In genomic region chr11:61579878-61580381, GRCm38 (mm10) we compare ENCODE assay signal across 7 mouse cellular contexts. TPM values are rescaled to one million over a fixed set of nuclear protein-coding genes. Genes with fewer than 3 reads are reported as not detected.
DNase-seq lines count a peak whose midpoint lies in the region; ATAC-seq and TF ChIP-seq lines count a peak whose summit lies in the region.

No protein-coding gene starts in this region.

- no peak for DNase-seq in lung, adult 2 months
- DNase-seq in forebrain, postnatal 0 days = no peak
- peak; percentile 54 to 58 for DNase-seq in kidney, postnatal 25 days
- DNase-seq in left cerebral cortex, postnatal 36 days (ENCODE audit: low spot score in 2 of 2) = no peak

- no peak for ATAC-seq in lung, embryonic 16.5 days (ENCODE audit: low read depth)
- ATAC-seq in forebrain, postnatal 0 days = no peak; the same call in 1 of the 2 replicates
- ATAC-seq in stomach, embryonic 15.5 days (ENCODE audit: insufficient read depth, low FRiP score, low read depth) = no peak
- ATAC-seq in granulocyte monocyte progenitor cell, adult 5-6 weeks (replicated peaks; ENCODE audit: poor library complexity, severe bottlenecking) = no peak

- H3K9me3 ChIP-seq in lung, embryonic 16.5 days (ENCODE audit: control insufficient read depth, low read length) = no peaks in the 10 kb centered on the region
- no peaks in the 10 kb centered on the region for H3K9me3 ChIP-seq in forebrain, postnatal 0 days (ENCODE audit: low read length)
- H3K9me3 ChIP-seq in stomach, embryonic 15.5 days = no peaks in the 10 kb centered on the region

- intact Hi-C loops in left cerebral cortex, postnatal 36 days (cut with DNase I) = loop anchor here (2.0 to 5.0 kb wide), 3 partner anchors 37 to 73 kb away; partner anchors contain the start of gene B9d1

- H3K27ac ChIP-seq in lung, embryonic 16.5 days (ENCODE audit: low read length) = no peak overlapping the region
- H3K27ac ChIP-seq in forebrain, postnatal 0 days (ENCODE audit: low read depth, low read length) = 0 out of 2 replicates have a peak overlapping the region, but pooled peaks have one; percentile 88
- peak overlapping the region; percentile 89 for H3K27ac ChIP-seq in stomach, embryonic 15.5 days

- TF ChIP-seq POLR2A in lung, adult 2 months (IDR thresholded peaks at IDR 0.05; ENCODE audit: borderline replicate concordance, extremely low read depth, low read depth, low read length) = no peak

- H3K4me3 ChIP-seq in lung, embryonic 16.5 days (ENCODE audit: low read length) = peak overlapping the region; percentile 96
- no peak overlapping the region for H3K4me3 ChIP-seq in lung, adult 2 months (replicated peaks; ENCODE audit: extremely low read depth, low read depth, low read length)
- H3K4me3 ChIP-seq in forebrain, postnatal 0 days (ENCODE audit: low read depth, low read length) = peak overlapping the region; percentile 57
- peak overlapping the region; percentile 66 for H3K4me3 ChIP-seq in stomach, embryonic 15.5 days (replicated peaks)

- no peaks in the 10 kb centered on the region; the same call in 1 of the 2 replicates for H3K27me3 ChIP-seq in lung, embryonic 16.5 days (ENCODE audit: control insufficient read depth, insufficient read depth, low read depth, low read length)
- H3K27me3 ChIP-seq in forebrain, postnatal 0 days (ENCODE audit: insufficient read depth, low read length) = no peaks in the 10 kb centered on the region
- H3K27me3 ChIP-seq in stomach, embryonic 15.5 days (replicated peaks) = no peaks in the 10 kb centered on the region

- peak overlapping the region; percentile 88 for H3K4me2 ChIP-seq in lung, embryonic 16.5 days (ENCODE audit: low read depth, low read length)
- H3K4me2 ChIP-seq in forebrain, postnatal 0 days (ENCODE audit: low read depth) = peak overlapping the region; percentile 69; the same call in 1 of the 2 replicates
- peak overlapping the region; percentile 84 for H3K4me2 ChIP-seq in stomach, embryonic 15.5 days

- 71% methylated on average over 7 of the region's 7 CpGs for WGBS in lung, embryonic 16.5 days
- 61% methylated on average over 7 of the region's 7 CpGs for WGBS in lung, adult 2 months
- 88% methylated on average over 7 of the region's 7 CpGs for WGBS in forebrain, postnatal 0 days
- WGBS in stomach, embryonic 15.5 days = 72% methylated on average over 7 of the region's 7 CpGs

- TF ChIP-seq CTCF in lung, adult 2 months (IDR thresholded peaks at IDR 0.05; ENCODE audit: insufficient read depth, low read length) = no peak
- TF ChIP-seq CTCF in forebrain, postnatal 0 days (IDR thresholded peaks at IDR 0.05; ENCODE audit: low read depth) = no peak

- peaks cover 11% of the 10 kb centered on the region for H3K4me1 ChIP-seq in lung, embryonic 16.5 days (replicated peaks; ENCODE audit: control insufficient read depth, insufficient read depth, low read length)
- peaks cover 4% of the 10 kb centered on the region; the same call in 1 of the 2 replicates for H3K4me1 ChIP-seq in lung, adult 2 months (ENCODE audit: control insufficient read depth, insufficient read depth, low read length)
- peaks cover 14% of the 10 kb centered on the region; the same call in 1 of the 2 replicates for H3K4me1 ChIP-seq in forebrain, postnatal 0 days (ENCODE audit: insufficient read depth)
- peaks cover 5% of the 10 kb centered on the region; the same call in 1 of the 2 replicates for H3K4me1 ChIP-seq in stomach, embryonic 15.5 days

- H3K36me3 ChIP-seq in lung, embryonic 16.5 days (ENCODE audit: control insufficient read depth, insufficient read depth, low read length) = no peaks in the 10 kb centered on the region
- no peaks in the 10 kb centered on the region for H3K36me3 ChIP-seq in forebrain, postnatal 0 days (ENCODE audit: insufficient read depth)
- H3K36me3 ChIP-seq in stomach, embryonic 15.5 days = no peaks in the 10 kb centered on the region

- no peak overlapping the region for H3K9ac ChIP-seq in lung, embryonic 16.5 days (ENCODE audit: low read length)
- peak overlapping the region; percentile 75; the same call in 1 of the 2 replicates for H3K9ac ChIP-seq in forebrain, postnatal 0 days
- no peak overlapping the region for H3K9ac ChIP-seq in stomach, embryonic 15.5 days

RNA-seq across cellular contexts. Expression of gene Epn2, which starts 0.4 kb away (rescaled TPM):
- 24.4 and 28.7 TPM in 2 replicates for polyA plus RNA-seq in lung, embryonic 16.5 days (2015; fragmentation: Nextera tagmentation; extraction: Ambion mirVana)
- 74.0 and 84.5 TPM in 2 replicates for polyA plus RNA-seq in lung, adult 2 months (2012; rRNA removed)
- 68.9 and 80.6 TPM in 2 replicates for total RNA-seq in forebrain, postnatal 0 days (2014; rRNA removed)
- 60.7 and 77.3 TPM in 2 replicates for polyA plus RNA-seq in forebrain, postnatal 0 days (2015; fragmentation: Nextera tagmentation; extraction: Ambion mirVana)
- 19.7 and 22.5 TPM in 2 replicates for polyA plus RNA-seq in stomach, embryonic 15.5 days (2015; fragmentation: Nextera tagmentation; extraction: Ambion mirVana)
- not detected in 2 replicates for total RNA-seq in granulocyte monocyte progenitor cell, adult 5-6 weeks (2014; fragmentation: Nextera tagmentation)
- total RNA-seq in granulocyte monocyte progenitor cell, adult 5-6 weeks (2017) = not detected in 2 replicates
- 100 to 1,000 TPM; 111 to 126 TPM for total RNA-seq in left cerebral cortex, postnatal 36 days (2021)

Comparison
In these comparisons a context has a peak if more than half of its experiments do, and no peak if none do; other contexts are left out.
1. DNase-seq: peak in kidney, postnatal 25 days (2 of 2); none in lung, adult 2 months (single experiment), forebrain, postnatal 0 days (single experiment) and left cerebral cortex, postnatal 36 days (0 of 2).
2. Peak in every context shown above with its lines, with median percentiles within 50 percentile points of each other: H3K4me2 ChIP-seq.